Mouse (Mus musculus): ENCODE results near the gene Xpr1.

GRCm38 (mm10) chr1:155353096-155353495 lies 64.1 kb downstream of the Xpr1 start:
- TF ChIP-seq CTCF (IDR thresholded peaks at IDR 0.05; ENCODE audit: insufficient read depth, low read depth, low read length) (no peak), POLR2A (IDR thresholded peaks at IDR 0.05; ENCODE audit: insufficient read depth, low read depth, low read length) (no peak)

Measured in olfactory bulb, adult 2 months (tissue).